Mouse (Mus musculus) bone marrow, adult 2 months (tissue): ENCODE data around the gene Itpka.

Experiments
- CTCF ChIP-seq: fragments of 200-500 bp; IDR thresholded peaks from 2 replicates; pipeline ENCODE4 v1.5.1; 2011; ENCODE audit warnings: low read length, control low read depth; ENCODE audit not compliant: control insufficient read depth, insufficient read depth
- POLR2A ChIP-seq: fragments of 200-500 bp; IDR thresholded peaks from 2 replicates; pipeline ENCODE4 v1.6.1; 2011; ENCODE audit warnings: low read depth, mild to moderate bottlenecking, control low read depth, low read length, borderline replicate concordance; ENCODE audit not compliant: control insufficient read depth

DNA sequence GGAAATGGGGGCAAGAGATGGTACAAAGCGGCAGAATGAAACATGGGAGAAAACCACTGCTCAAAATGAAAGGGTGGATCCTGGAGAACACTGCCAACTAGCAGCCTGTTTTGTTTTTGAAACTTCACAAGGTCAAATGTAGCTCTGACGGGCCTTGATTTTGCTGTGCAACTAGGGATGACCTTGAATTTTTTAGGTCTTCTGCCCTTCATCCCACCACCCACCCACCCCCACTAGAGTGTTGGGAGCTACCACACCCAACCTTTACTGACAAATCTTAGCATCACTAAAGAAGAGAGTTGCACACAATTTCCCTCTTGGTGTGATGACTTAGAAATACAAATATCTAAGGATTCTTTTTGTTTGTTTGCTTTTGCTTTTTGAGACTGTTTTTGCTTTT lies 47.9 kb downstream of the Itpka start:
- TF ChIP-seq CTCF (no peak), POLR2A (no peak)
